Mouse (Mus musculus) left cerebral cortex, adult 8-10 months (tissue): ENCODE measurements at regions not wholly inside any gene's neighbourhood (a gene's known extent, or its start where the extent isn't known, plus 50 kb on each side); places are given as distances from the start of the nearest gene placed in this dataset.
A peak's percentile ranks its signal among the peaks of the same experiment; 100 is the strongest.

Source experiments
- DNase-seq, 2 experiments: peaks; one replicate each; pipeline ENCODE4 v3.0.0; 2022; ENCODE audit warnings: low spot score in 2 of 2

- DNase-seq: no peak
Measured at GRCm38 (mm10) chr6:101593782-101594641, 216.3 kb upstream of the Pdzrn3 start.

GRCm38 (mm10) chr6:101585871-101586270 is 208.2 kb upstream of the Pdzrn3 start:
- no peak for DNase-seq

DNA sequence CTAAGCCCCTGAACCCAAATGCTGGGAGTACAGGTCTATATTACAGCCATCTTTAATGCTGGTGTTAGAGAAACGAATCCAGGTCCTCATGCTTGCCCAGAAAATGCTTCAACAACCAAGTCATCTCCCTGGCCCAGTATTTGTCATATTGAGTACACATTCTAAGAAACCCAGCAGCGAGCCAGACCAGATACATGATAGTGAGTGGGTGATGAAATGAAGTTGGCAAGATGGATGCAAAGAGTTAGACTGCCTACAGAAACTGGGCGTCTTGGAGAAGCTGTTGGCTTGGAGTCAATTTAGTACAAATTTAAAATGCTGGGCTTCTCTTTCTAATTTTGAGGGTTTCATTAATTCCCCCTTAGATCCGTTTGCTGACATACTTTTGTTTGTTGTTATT is 203.1 kb upstream of the Pdzrn3 start:
- DNase-seq: peak in 1 of 2 experiments; percentile 17

GRCm38 (mm10) chr6:101556096-101556495 is 178.4 kb upstream of the Pdzrn3 start:
- DNase-seq: no peak

GRCm38 (mm10) chr6:101554965-101555604 is 177.4 kb upstream of the Pdzrn3 start:
- no peak for DNase-seq

- DNase-seq: peak; percentile 15 to 75
Measured at GRCm38 (mm10) chr6:101550501-101551268, 173.0 kb upstream of the Pdzrn3 start.

- DNase-seq: no peak
Measured at GRCm38 (mm10) chr6:101537581-101537980, 159.9 kb upstream of the Pdzrn3 start.

DNA sequence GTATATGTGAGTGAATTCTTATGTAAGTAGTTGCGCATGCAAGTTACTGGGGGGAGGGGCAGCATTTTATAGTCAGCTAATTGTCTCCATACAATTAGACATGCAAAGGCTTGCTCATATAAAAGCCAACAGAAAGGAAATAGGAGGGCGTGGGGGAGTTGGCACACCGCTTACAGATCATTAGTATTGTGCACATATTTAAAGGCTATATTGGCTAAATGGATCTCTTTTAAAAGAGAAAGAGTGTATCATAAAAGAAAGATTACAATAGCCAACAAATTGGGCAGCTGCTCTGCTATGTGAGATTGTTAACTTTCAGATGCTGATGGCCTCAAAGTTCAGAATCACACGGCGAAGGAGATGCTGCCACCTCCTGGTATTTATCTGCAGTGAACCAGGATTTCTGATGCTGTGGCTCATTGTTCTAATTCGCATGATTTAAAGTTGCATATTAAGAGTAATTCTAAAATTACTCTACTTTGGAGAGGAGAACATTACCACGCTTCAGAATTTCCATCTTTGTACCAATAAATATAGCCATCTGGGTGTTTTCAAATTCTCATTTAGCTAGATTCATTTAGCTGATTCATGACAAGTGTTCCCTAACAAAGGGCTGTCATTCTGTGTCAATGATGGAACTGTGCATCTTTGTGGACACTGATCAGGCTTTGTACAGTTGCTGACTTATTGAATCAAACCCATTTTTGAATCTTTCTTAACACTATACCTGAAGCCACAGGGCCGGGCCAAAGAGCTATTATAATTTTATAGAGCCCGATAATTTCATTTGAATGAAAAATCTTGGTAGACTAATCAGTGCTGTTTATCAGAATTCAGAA is 156.7 kb upstream of the Pdzrn3 start:
- DNase-seq: no peak

- DNase-seq: peak in 1 of 2 experiments; percentile 32
Measured at GRCm38 (mm10) chr6:101532436-101532835, 154.7 kb upstream of the Pdzrn3 start.

- DNase-seq: peak in 1 of 2 experiments; percentile 47
Measured at GRCm38 (mm10) chr6:101531914-101532313, 154.2 kb upstream of the Pdzrn3 start.

GRCm38 (mm10) chr6:101525129-101525528 is 147.4 kb upstream of the Pdzrn3 start:
- no peak for DNase-seq

- DNase-seq: peak in 1 of 2 experiments; percentile 43
Measured at GRCm38 (mm10) chr6:101521316-101521715, 143.6 kb upstream of the Pdzrn3 start.

DNA sequence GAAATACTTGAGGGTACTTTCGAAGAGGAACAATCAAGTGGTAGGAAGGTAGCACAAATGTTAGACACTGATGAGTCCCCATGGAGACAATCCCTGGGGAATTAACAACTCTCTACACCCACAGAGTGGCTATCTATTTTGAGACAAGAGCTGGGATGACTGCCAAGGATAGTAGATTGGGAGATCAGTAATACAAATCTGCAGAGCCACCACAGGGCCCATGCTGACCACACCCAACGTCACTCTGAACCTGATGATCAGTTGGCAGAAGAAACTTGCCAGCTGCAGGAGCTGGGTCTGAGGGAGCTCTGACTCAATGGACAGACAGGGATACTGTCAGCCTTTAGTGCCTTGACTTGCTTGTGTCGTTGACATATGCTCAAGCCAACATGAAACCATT is 143.1 kb upstream of the Pdzrn3 start:
- peak in 1 of 2 experiments; percentile 49 for DNase-seq

- no peak for DNase-seq
Measured at GRCm38 (mm10) chr6:101518904-101519701, 141.4 kb upstream of the Pdzrn3 start.

DNA sequence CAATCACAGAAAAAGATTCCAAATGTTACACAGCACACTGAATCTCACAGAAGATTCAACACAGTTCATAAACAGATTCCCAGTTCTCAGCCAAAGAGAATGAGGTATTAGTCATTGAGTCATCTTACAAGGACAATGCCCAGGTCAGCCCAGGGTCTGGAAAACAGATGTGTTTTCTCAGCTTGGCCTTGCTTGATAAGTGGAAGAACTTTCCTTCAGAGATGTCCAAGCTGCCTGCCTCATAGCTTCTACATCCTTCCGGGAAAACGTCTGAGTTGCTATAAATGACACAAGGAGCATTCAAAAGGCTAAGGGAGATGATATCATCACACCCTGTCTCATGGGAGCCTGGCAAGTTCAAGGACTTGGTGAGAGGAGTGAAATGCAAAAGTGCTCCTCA is 139.9 kb upstream of the Pdzrn3 start:
- no peak for DNase-seq

- no peak for DNase-seq
Measured at GRCm38 (mm10) chr6:101513696-101514095, 136.0 kb upstream of the Pdzrn3 start.

DNA sequence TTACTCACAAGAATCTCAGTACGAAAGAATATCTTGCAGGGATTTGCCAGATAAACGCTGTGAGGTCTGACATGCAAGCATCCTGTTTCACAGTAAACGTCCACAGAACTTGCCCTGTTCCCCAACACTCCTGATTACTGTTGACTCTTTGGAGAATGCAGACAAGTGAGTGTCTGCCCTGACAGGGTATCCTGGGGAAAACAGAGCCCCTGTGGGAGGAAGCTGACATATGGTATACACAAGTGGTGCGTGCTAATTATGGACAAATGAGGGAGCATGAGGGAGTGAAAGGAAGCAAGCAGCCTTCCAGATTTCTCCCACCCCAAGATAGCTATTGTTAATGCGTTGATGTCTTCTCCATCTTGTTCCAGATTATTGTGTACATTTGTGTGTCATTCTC is 124.5 kb upstream of the Pdzrn3 start:
- peak in 1 of 2 experiments; percentile 68 for DNase-seq

DNA sequence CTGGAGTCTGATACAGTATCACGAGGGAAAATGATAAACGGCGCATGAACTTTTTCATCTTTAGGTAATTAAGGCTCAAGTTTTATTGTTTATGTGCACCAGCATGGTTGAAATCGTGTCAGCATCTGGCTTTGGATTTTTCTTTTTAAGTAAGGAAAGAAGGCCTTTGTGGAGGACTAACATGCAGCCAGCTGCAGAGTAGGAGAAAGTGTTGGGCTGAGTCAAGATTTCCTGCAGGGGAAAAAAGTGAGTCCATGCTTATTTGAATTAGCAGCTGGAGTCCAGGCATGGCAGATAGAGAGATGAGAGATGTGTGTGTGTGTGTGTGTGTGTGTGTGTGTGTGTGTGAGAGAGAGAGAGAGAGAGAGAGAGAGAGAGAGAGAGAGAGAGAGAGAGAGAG is 124.0 kb upstream of the Pdzrn3 start:
- peak in 1 of 2 experiments; percentile 43 for DNase-seq

DNA sequence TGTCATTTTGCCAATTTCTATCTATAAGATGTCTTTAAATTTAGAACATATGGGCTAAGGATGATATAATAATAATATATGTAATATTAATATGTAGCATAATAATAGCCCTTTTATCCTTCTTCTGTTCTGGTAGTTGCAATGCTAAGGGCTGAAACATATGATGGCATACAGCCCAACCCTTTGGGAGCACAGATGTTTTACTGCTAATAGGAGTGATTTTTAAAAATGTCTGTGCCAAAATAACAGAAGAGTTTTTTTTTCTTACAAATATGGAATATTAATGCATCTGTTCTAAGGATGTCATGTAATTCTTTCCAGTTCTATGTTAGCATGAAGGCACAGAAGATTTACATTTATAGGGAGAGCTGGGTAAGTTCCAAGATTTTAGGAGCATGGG is 122.5 kb upstream of the Pdzrn3 start:
- no peak for DNase-seq

- no peak for DNase-seq
Measured at GRCm38 (mm10) chr6:101488466-101488865, 110.8 kb upstream of the Pdzrn3 start.
